Mouse (Mus musculus) CH12.LX (cell line): ENCODE data around the gene Stk32c. TPM values are rescaled to one million over a fixed set of nuclear protein-coding genes. Genes with fewer than 3 reads are reported as not detected.

Experiments used
- DNase-seq: peaks from one replicate; pipeline ENCODE4 v3.0.0-alpha.2; 2013; ENCODE audit errors: extremely low read depth
- H3K27ac ChIP-seq: 2 replicates; pipeline ENCODE4 v1.5.1; 2012; ENCODE audit warnings: low read depth, mild to moderate bottlenecking, control low read depth, moderate library complexity; ENCODE audit not compliant: insufficient read depth
- H3K27me3 ChIP-seq: replicated peaks from 2 replicates; pipeline ENCODE3; 2012; ENCODE audit warnings: inconsistent platforms
- H3K36me3 ChIP-seq, 2 experiments: replicated peaks in 1 of 2; 2 replicates each; pipeline versions ENCODE3 to v1.6.1; 2012; ENCODE audit warnings: inconsistent platforms in 1 of 2, low read length in 1 of 2, mild to moderate bottlenecking in 1 of 2, mixed read lengths in 1 of 2, moderate library complexity in 1 of 2; ENCODE audit not compliant: control insufficient read depth in 1 of 2, insufficient read depth in 1 of 2
- H3K4me1 ChIP-seq, 2 experiments: 2 replicates each; pipeline ENCODE4 v1.6.1; 2012; ENCODE audit warnings: inconsistent platforms in 1 of 2, moderate library complexity in 1 of 2; ENCODE audit not compliant: insufficient read depth in 2 of 2, control insufficient read depth in 1 of 2
- H3K4me2 ChIP-seq: 2 replicates; pipeline ENCODE4 v1.6.1; 2012; ENCODE audit warnings: low read depth, mild to moderate bottlenecking, control low read depth; ENCODE audit not compliant: poor library complexity, insufficient read depth, severe bottlenecking
- H3K4me3 ChIP-seq, 3 experiments: fragments of 150-350 bp in 1 of 3; sonication (generic) in 1 of 3; replicated peaks in 1 of 3; 2 replicates each; pipeline versions ENCODE3 to v1.5.1; 2011 to 2012; ENCODE audit warnings: low read depth in 2 of 3, low read length in 2 of 3, mild to moderate bottlenecking in 2 of 3, moderate library complexity in 2 of 3, control low read depth in 1 of 3, improper control_type of control experiment in 1 of 3, inconsistent platforms in 1 of 3, mixed read lengths in 1 of 3; ENCODE audit not compliant: poor library complexity in 1 of 3
- H3K79me2 ChIP-seq: replicated peaks from 2 replicates; pipeline ENCODE4 v1.6.1; 2012; ENCODE audit warnings: mild to moderate bottlenecking, moderate library complexity; ENCODE audit not compliant: control insufficient read depth, poor library complexity, insufficient read depth, severe bottlenecking; ENCODE audit errors: extremely low read depth
- H3K9ac ChIP-seq: 2 replicates; pipeline ENCODE4 v1.6.1; 2012; ENCODE audit warnings: low read depth, mild to moderate bottlenecking, control low read depth, moderate library complexity; ENCODE audit not compliant: insufficient read depth
- H3K9me3 ChIP-seq: replicated peaks from 2 replicates; pipeline ENCODE3; 2012; ENCODE audit warnings: low read length, inconsistent platforms, mixed read lengths
- CTCF ChIP-seq, 2 experiments: IDR thresholded peaks in 1 of 2; conservative IDR thresholded peaks in 1 of 2; 2 replicates each; pipeline ENCODE4 v1.5.1; 2011 to 2012; ENCODE audit warnings: low read depth in 2 of 2, low read length in 2 of 2, improper control_type of control experiment in 1 of 2, inconsistent platforms in 1 of 2, mild to moderate bottlenecking in 1 of 2, moderate library complexity in 1 of 2
- ELF1 ChIP-seq: IDR thresholded peaks from 2 replicates; pipeline ENCODE4 v1.6.1; 2014; ENCODE audit warnings: low read depth, mild to moderate bottlenecking, inconsistent platforms, low read length, improper control_type of control experiment
- ETS1 ChIP-seq: conservative IDR thresholded peaks from 2 replicates; pipeline ENCODE4 v1.6.1; 2012; ENCODE audit warnings: low read depth, mild to moderate bottlenecking, inconsistent platforms, low read length, improper control_type of control experiment, moderate library complexity
- JUND ChIP-seq: conservative IDR thresholded peaks from 2 replicates; pipeline ENCODE4 v1.6.1; 2011; ENCODE audit warnings: low read depth, low read length, improper control_type of control experiment
- MAFK ChIP-seq: IDR thresholded peaks from 2 replicates; pipeline ENCODE4 v1.6.1; 2011; ENCODE audit warnings: low read length, improper control_type of control experiment; ENCODE audit not compliant: insufficient replicate concordance
- MAX ChIP-seq: IDR thresholded peaks from 2 replicates; pipeline ENCODE4 v1.6.1; 2011; ENCODE audit warnings: low read length, improper control_type of control experiment
- MAZ ChIP-seq: IDR thresholded peaks from 2 replicates; pipeline ENCODE4 v1.6.1; 2012; ENCODE audit warnings: low read depth, mild to moderate bottlenecking, inconsistent platforms, low read length, improper control_type of control experiment, moderate library complexity
- MEF2A ChIP-seq: IDR thresholded peaks from 2 replicates; pipeline ENCODE4 v1.6.1; 2014; ENCODE audit warnings: low read depth, mild to moderate bottlenecking, inconsistent platforms, low read length, improper control_type of control experiment, borderline replicate concordance
- MYC ChIP-seq: IDR thresholded peaks from 2 replicates; pipeline ENCODE4 v1.6.1; 2011; ENCODE audit warnings: low read depth, mild to moderate bottlenecking, improper control_type of control experiment, low read length
- PAX5 ChIP-seq: IDR thresholded peaks from 2 replicates; pipeline ENCODE4 v1.6.1; 2012; ENCODE audit warnings: low read length, inconsistent platforms, mixed read lengths
- POLR2AphosphoS2 ChIP-seq: IDR thresholded peaks from 2 replicates; pipeline ENCODE4 v1.6.1; 2011; ENCODE audit warnings: low read depth, low read length, improper control_type of control experiment
- RCOR1 ChIP-seq: conservative IDR thresholded peaks from 2 replicates; pipeline ENCODE4 v1.6.1; 2012; ENCODE audit warnings: low read depth, mild to moderate bottlenecking, inconsistent platforms, low read length, improper control_type of control experiment
- SIN3A ChIP-seq: IDR thresholded peaks from 2 replicates; pipeline ENCODE4 v1.6.1; 2012; ENCODE audit warnings: low read length, improper control_type of control experiment, inconsistent platforms
- TBP ChIP-seq: conservative IDR thresholded peaks from 2 replicates; pipeline ENCODE4 v1.6.1; 2011; ENCODE audit warnings: low read depth, low read length, improper control_type of control experiment
- TCF12 ChIP-seq: IDR thresholded peaks from 2 replicates; pipeline ENCODE4 v1.6.1; 2014; ENCODE audit warnings: low read depth, mild to moderate bottlenecking, inconsistent platforms, low read length, improper control_type of control experiment
- USF1 ChIP-seq: IDR thresholded peaks from 2 replicates; pipeline ENCODE4 v1.6.1; 2014; ENCODE audit warnings: low read depth, mild to moderate bottlenecking, inconsistent platforms, low read length, improper control_type of control experiment
- USF2 ChIP-seq: conservative IDR thresholded peaks from 2 replicates; pipeline ENCODE4 v1.6.1; 2011; ENCODE audit warnings: low read depth, low read length, improper control_type of control experiment
- ZC3H11A ChIP-seq: IDR thresholded peaks from 2 replicates; pipeline ENCODE4 v1.6.1; 2012; ENCODE audit warnings: low read depth, mild to moderate bottlenecking, inconsistent platforms, low read length, improper control_type of control experiment
- ZMIZ1 ChIP-seq: IDR thresholded peaks from 2 replicates; pipeline ENCODE4 v1.6.1; 2012; ENCODE audit warnings: low read depth, mild to moderate bottlenecking, inconsistent platforms, low read length, improper control_type of control experiment
- ZNF384 ChIP-seq: IDR thresholded peaks from 2 replicates; pipeline ENCODE4 v1.6.1; 2012; ENCODE audit warnings: low read depth, low read length, improper control_type of control experiment, inconsistent platforms
- dilution Hi-C: fragments of 300-500 bp; cut with MboI; formaldehyde crosslinking; loops from 2 replicates; pipeline ENCODE4 v1.14.3; 2020; ENCODE audit warnings: low sequenced_read_pairs; ENCODE audit not compliant: extremely low pct_unique_long_range_greater_than_20kb, extremely low pct_ligation_motif_present
- in situ Hi-C: fragments of 300-500 bp; cut with MboI; formaldehyde crosslinking; loops from 3 replicates; pipeline ENCODE4 v1.14.3; 2019; ENCODE audit warnings: low sequenced_read_pairs, low pct_ligation_motif_present, low pct_unique_long_range_greater_than_20kb, mixed read lengths
- polyA plus RNA-seq: library from polyadenylated mRNA; unstranded; fragments of >175 nt; gene quantifications from 2 replicates; pipeline ENCODE4 v1.2.1, GENCODE M21; 2012; ENCODE audit warnings: low read depth; ENCODE audit not compliant: insufficient read length
- total RNA-seq, 2 experiments: library from RNA; depleted of rRNA; stranded (reverse); fragments of 300-350 nt in 1 of 2; fragments of >200 nt in 1 of 2; gene quantifications; 2 replicates each; pipeline ENCODE4 v1.2.3; 2012 to 2014

Gene Stk32c
- total and polyA plus RNA-seq, 3 experiments, result not detected

GRCm38 (mm10) chr7:139246931-139247880, 34.1 kb upstream of the Stk32c start:
- Histone ChIP-seq H3K9ac (no peak overlapping the region), H3K27me3 (peaks cover 98% of the 10 kb centered on the region), H3K79me2 (no peaks in the 10 kb centered on the region), H3K36me3 (no peaks in the 10 kb centered on the region), H3K9me3 (no peaks in the 10 kb centered on the region), H3K4me3 (no peak overlapping the region), H3K4me1 (peaks cover 0 to 12% of the 10 kb centered on the region in 2 experiments; a peak in 3 of 4 replicates), H3K4me2 (no peak overlapping the region), H3K27ac (no peak overlapping the region)
- no peak for TF ChIP-seq MEF2A
- TF ChIP-seq TCF12, result no peak
- TF ChIP-seq POLR2AphosphoS2, result no peak
- TF ChIP-seq ETS1, result no peak
- no peak for TF ChIP-seq ZMIZ1
- TF ChIP-seq MAZ, result no peak
- DNase-seq, result no peak
- in situ Hi-C loops, result no loop called here
- dilution Hi-C loops, result no loop called here

GRCm38 (mm10) chr7:139246086-139246485, 33.0 kb upstream of the Stk32c start:
- dilution Hi-C loops, result no loop called here
- in situ Hi-C loops, result no loop called here
- DNase-seq, result no peak

More at GRCm38 (mm10) chr7:139246086-139246485, 33.0 kb upstream of the Stk32c start:
- H3K4me3 ChIP-seq, result no peak overlapping the region
- no peak overlapping the region for H3K4me2 ChIP-seq
- no peak overlapping the region for H3K9ac ChIP-seq
- H3K27ac ChIP-seq, result no peak overlapping the region
- no peak for TF ChIP-seq MYC
- no peak for TF ChIP-seq PAX5
- TF ChIP-seq SIN3A, result no peak
- TF ChIP-seq JUND, result no peak
- TF ChIP-seq ZC3H11A, result no peak
- TF ChIP-seq TCF12, result no peak
- no peak for TF ChIP-seq MAZ
- no peak for TF ChIP-seq MAX
- no peak for TF ChIP-seq RCOR1
- no peak for TF ChIP-seq USF2
- no peak for TF ChIP-seq TBP
- no peak for TF ChIP-seq ETS1
- TF ChIP-seq POLR2AphosphoS2, result no peak
- no peak for TF ChIP-seq MAFK
- TF ChIP-seq USF1, result no peak
- TF ChIP-seq CTCF (conservative IDR thresholded peaks at IDR 0.05 in 1 of 2, IDR thresholded peaks at IDR 0.05 in 1 of 2; ENCODE audit: low read depth in 2 of 2, low read length in 2 of 2), result no peak
- no peak for TF ChIP-seq ELF1
- TF ChIP-seq ZNF384, result no peak
- TF ChIP-seq ZMIZ1, result no peak
- no peaks in the 10 kb centered on the region for H3K36me3 ChIP-seq
- H3K27me3 ChIP-seq, result peaks cover 96% of the 10 kb centered on the region
- no peaks in the 10 kb centered on the region for H3K9me3 ChIP-seq
- H3K4me1 ChIP-seq, result peaks cover 0 to 12% of the 10 kb centered on the region in 2 experiments; a peak in 3 of 4 replicates
- H3K79me2 ChIP-seq, result no peaks in the 10 kb centered on the region
